ENCODE assay signal across 10 mouse cellular contexts in the genomic region with DNA sequence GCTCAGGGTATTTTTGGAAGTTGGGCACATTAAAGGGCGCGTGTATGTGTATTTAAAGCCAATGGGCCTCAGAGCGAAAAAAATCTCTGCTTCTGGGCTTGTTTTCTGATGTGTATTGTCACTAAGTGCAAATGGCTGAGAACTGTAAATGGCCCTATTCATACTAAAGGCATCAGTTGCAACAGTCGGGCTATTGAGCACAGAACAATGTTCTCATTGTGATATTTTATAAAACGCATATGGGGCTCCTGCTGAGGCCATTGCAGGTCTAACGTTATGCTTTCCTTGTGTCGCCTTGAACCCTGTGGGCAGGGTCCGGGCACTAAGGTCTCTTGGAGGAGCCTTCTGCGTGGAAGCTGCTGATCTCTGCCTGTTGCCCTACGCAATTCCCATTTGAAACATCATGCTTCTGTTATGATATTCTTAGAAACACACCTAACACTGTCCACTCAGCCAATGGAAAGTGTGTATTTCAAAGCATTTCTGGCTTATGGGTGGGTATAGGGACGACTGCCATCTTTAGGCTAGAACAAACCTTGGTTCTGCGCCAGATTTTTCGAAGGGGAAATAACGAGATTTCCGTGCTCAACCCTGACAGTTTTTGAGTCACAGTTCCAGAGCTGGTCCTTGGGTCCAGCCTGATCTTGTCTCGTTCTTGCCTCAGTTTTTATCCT. TPM values are rescaled to one million over a fixed set of nuclear protein-coding genes. Genes with fewer than 3 reads are reported as not detected.
DNase-seq lines count a peak whose midpoint lies in the region; ATAC-seq and TF ChIP-seq lines count a peak whose summit lies in the region.
"Had no signal": no experiment of that assay in that cellular context is flagged by ENCODE, and none has a peak within 500 bp of the region (broad histone marks: within the 10 kb centered on the region; RNA-seq: fewer than 3 reads in every experiment).

No protein-coding gene starts in this region.

- H3K4me2 ChIP-seq in liver, postnatal 0 days (ENCODE audit: low read depth, low read length), result no peak overlapping the region
- H3K4me2 ChIP-seq in liver, embryonic 11.5 days, result no peak overlapping the region; the same call in 1 of the 2 replicates
- peak overlapping the region; percentile 52 for H3K4me2 ChIP-seq in forebrain, postnatal 0 days (ENCODE audit: low read depth)
- peak overlapping the region; percentile 54 for H3K4me2 ChIP-seq in midbrain, embryonic 15.5 days

- no peaks in the 10 kb centered on the region for H3K36me3 ChIP-seq in liver, postnatal 0 days (replicated peaks; ENCODE audit: insufficient read depth, low read length)
- H3K36me3 ChIP-seq in liver, embryonic 11.5 days (ENCODE audit: control insufficient read depth, insufficient read depth, low read length), result no peaks in the 10 kb centered on the region
- H3K36me3 ChIP-seq in forebrain, postnatal 0 days (ENCODE audit: insufficient read depth), result no peaks in the 10 kb centered on the region
- no peaks in the 10 kb centered on the region for H3K36me3 ChIP-seq in midbrain, embryonic 15.5 days (replicated peaks)

- no peak for DNase-seq in frontal cortex, postnatal 36 days (ENCODE audit: low spot score in 2 of 2)
- no peak for DNase-seq in liver, postnatal 0 days
- no peak for DNase-seq in liver, embryonic 11.5 days (ENCODE audit: low spot score)
- no peak for DNase-seq in forebrain, postnatal 0 days
- no peak for DNase-seq in thymus, postnatal 25 days
- no peak for DNase-seq in urinary bladder, adult 18-20 months (ENCODE audit: low spot score in 2 of 2)

- no peak for TF ChIP-seq EP300 in liver, postnatal 0 days (IDR thresholded peaks at IDR 0.05; ENCODE audit: low read depth)

- no peak overlapping the region for H3K27ac ChIP-seq in liver, postnatal 0 days (ENCODE audit: low read depth)
- H3K27ac ChIP-seq in liver, embryonic 11.5 days (ENCODE audit: low read depth, low read length), result no peak overlapping the region
- H3K27ac ChIP-seq in forebrain, postnatal 0 days (ENCODE audit: low read depth, low read length), result peak overlapping the region; percentile 1; the same call in 1 of the 2 replicates
- H3K27ac ChIP-seq in midbrain, embryonic 15.5 days, result no peak overlapping the region

- no peaks in the 10 kb centered on the region for H3K9me3 ChIP-seq in liver, postnatal 0 days (ENCODE audit: low read length)
- no peaks in the 10 kb centered on the region for H3K9me3 ChIP-seq in liver, embryonic 11.5 days (ENCODE audit: control insufficient read depth, low read length)
- no peaks in the 10 kb centered on the region for H3K9me3 ChIP-seq in forebrain, postnatal 0 days (ENCODE audit: low read length)
- peaks cover 2% of the 10 kb centered on the region; the same call in 1 of the 2 replicates for H3K9me3 ChIP-seq in midbrain, embryonic 15.5 days

- TF ChIP-seq CTCF in liver, postnatal 0 days (IDR thresholded peaks at IDR 0.05; ENCODE audit: low read depth), result no peak
- TF ChIP-seq CTCF in forebrain, postnatal 0 days (IDR thresholded peaks at IDR 0.05; ENCODE audit: low read depth), result no peak

- H3K4me1 ChIP-seq in liver, postnatal 0 days (ENCODE audit: insufficient read depth), result peaks cover 4% of the 10 kb centered on the region; the same call in 1 of the 2 replicates
- H3K4me1 ChIP-seq in liver, embryonic 11.5 days (replicated peaks; ENCODE audit: control insufficient read depth, insufficient read depth, low read length), result 0 out of 2 replicates have a peak, but pooled peaks cover 2% of the 10 kb centered on the region
- H3K4me1 ChIP-seq in forebrain, postnatal 0 days (ENCODE audit: insufficient read depth), result peaks cover 15% of the 10 kb centered on the region
- peaks cover 28% of the 10 kb centered on the region for H3K4me1 ChIP-seq in midbrain, embryonic 15.5 days

- peak; percentile 7; the same call in 1 of the 2 replicates for ATAC-seq in frontal cortex, adult (ENCODE audit: low TSS enrichment)
- 0 out of 2 replicates have a peak, but pooled peaks have one; percentile 9 for ATAC-seq in liver, postnatal 0 days
- no peak; the same call in 1 of the 2 replicates for ATAC-seq in liver, embryonic 11.5 days (replicated peaks; ENCODE audit: low FRiP score)
- 0 out of 2 replicates have a peak, but pooled peaks have one; percentile 5 for ATAC-seq in forebrain, postnatal 0 days
- ATAC-seq in midbrain, embryonic 15.5 days (replicated peaks), result no peak

- H3K9ac ChIP-seq in liver, postnatal 0 days (replicated peaks), result no peak overlapping the region
- no peak overlapping the region for H3K9ac ChIP-seq in liver, embryonic 11.5 days (ENCODE audit: low read depth, low read length)
- H3K9ac ChIP-seq in forebrain, postnatal 0 days, result 0 out of 2 replicates have a peak overlapping the region, but pooled peaks have one; percentile 44
- H3K9ac ChIP-seq in midbrain, embryonic 15.5 days, result no peak overlapping the region

- WGBS in liver, postnatal 0 days (ENCODE audit: insufficient replicate concordance), result 42% methylated on average over 16 of the region's 16 CpGs
- WGBS in liver, embryonic 11.5 days, result 46% methylated on average over 16 of the region's 16 CpGs
- 15% methylated on average over 16 of the region's 16 CpGs for WGBS in forebrain, postnatal 0 days
- 32% methylated on average over 16 of the region's 16 CpGs for WGBS in midbrain, embryonic 15.5 days

- no peak overlapping the region for H3K4me3 ChIP-seq in liver, postnatal 0 days (ENCODE audit: low read depth, low read length)
- no peak overlapping the region for H3K4me3 ChIP-seq in liver, embryonic 11.5 days (ENCODE audit: low read depth, low read length)
- H3K4me3 ChIP-seq in forebrain, postnatal 0 days (ENCODE audit: low read depth, low read length), result no peak overlapping the region
- H3K4me3 ChIP-seq in midbrain, embryonic 15.5 days, result no peak overlapping the region

- peaks cover 32% of the 10 kb centered on the region for H3K27me3 ChIP-seq in liver, postnatal 0 days (ENCODE audit: insufficient read depth, low read length)
- peaks cover 82% of the 10 kb centered on the region for H3K27me3 ChIP-seq in liver, embryonic 11.5 days (replicated peaks; ENCODE audit: control insufficient read depth, insufficient read depth, low read length)
- peaks cover 13% of the 10 kb centered on the region for H3K27me3 ChIP-seq in forebrain, postnatal 0 days (ENCODE audit: insufficient read depth, low read length)
- H3K27me3 ChIP-seq in midbrain, embryonic 15.5 days (replicated peaks), result peaks cover 52% of the 10 kb centered on the region

RNA-seq across cellular contexts. Expression of a gene that starts 0.8 kb away (rescaled TPM):
- polyA plus RNA-seq in liver, postnatal 0 days (2015; fragmentation: Nextera tagmentation; extraction: Ambion mirVana), result not detected in 2 replicates
- not detected in 2 replicates for polyA plus RNA-seq in liver, embryonic 11.5 days (2014; fragmentation: Nextera tagmentation; extraction: Ambion mirVana)
- total RNA-seq in forebrain, postnatal 0 days (2014; rRNA removed), result 1.7 TPM in 1 of 2 replicates, not detected in the other
- not detected in 2 replicates for polyA plus RNA-seq in forebrain, postnatal 0 days (2015; fragmentation: Nextera tagmentation; extraction: Ambion mirVana)
- not detected in 2 replicates for polyA plus RNA-seq in midbrain, embryonic 15.5 days (2015; fragmentation: Nextera tagmentation; extraction: Ambion mirVana)
- total RNA-seq: adrenal gland, postnatal 36 days had no signal
- polyA plus RNA-seq: gonadal fat pad, adult 2 months had no signal

RNA-seq across cellular contexts. Expression of a gene that starts 10.5 kb away (rescaled TPM):
- polyA plus RNA-seq in liver, postnatal 0 days (2015; fragmentation: Nextera tagmentation; extraction: Ambion mirVana), result 0.15 and 0.31 TPM in 2 replicates
- not detected in 2 replicates for polyA plus RNA-seq in liver, embryonic 11.5 days (2014; fragmentation: Nextera tagmentation; extraction: Ambion mirVana)
- total RNA-seq in forebrain, postnatal 0 days (2014; rRNA removed), result not detected in 2 replicates
- 0.15 and 0.28 TPM in 2 replicates for polyA plus RNA-seq in forebrain, postnatal 0 days (2015; fragmentation: Nextera tagmentation; extraction: Ambion mirVana)
- 0.39 TPM in 1 of 2 replicates, not detected in the other for polyA plus RNA-seq in midbrain, embryonic 15.5 days (2015; fragmentation: Nextera tagmentation; extraction: Ambion mirVana)
- total RNA-seq: adrenal gland, postnatal 36 days had no signal
- polyA plus RNA-seq: gonadal fat pad, adult 2 months had no signal

RNA-seq across cellular contexts. Expression of a gene that starts 10.6 kb away (rescaled TPM):
- 7.4 and 7.9 TPM in 2 replicates for polyA plus RNA-seq in liver, postnatal 0 days (2015; fragmentation: Nextera tagmentation; extraction: Ambion mirVana)
- 1.1 and 1.5 TPM in 2 replicates for polyA plus RNA-seq in liver, embryonic 11.5 days (2014; fragmentation: Nextera tagmentation; extraction: Ambion mirVana)
- total RNA-seq in forebrain, postnatal 0 days (2014; rRNA removed), result 13.2 and 13.5 TPM in 2 replicates
- 5.0 and 7.9 TPM in 2 replicates for polyA plus RNA-seq in forebrain, postnatal 0 days (2015; fragmentation: Nextera tagmentation; extraction: Ambion mirVana)
- polyA plus RNA-seq in midbrain, embryonic 15.5 days (2015; fragmentation: Nextera tagmentation; extraction: Ambion mirVana), result 0.99 and 1.1 TPM in 2 replicates

RNA-seq across cellular contexts. Expression of a gene that starts 12.4 kb away (rescaled TPM):
- polyA plus RNA-seq in liver, postnatal 0 days (2015; fragmentation: Nextera tagmentation; extraction: Ambion mirVana), result 5.5 TPM in 2 replicates
- polyA plus RNA-seq in liver, embryonic 11.5 days (2014; fragmentation: Nextera tagmentation; extraction: Ambion mirVana), result 2.6 and 2.7 TPM in 2 replicates
- total RNA-seq in forebrain, postnatal 0 days (2014; rRNA removed), result 3.0 and 4.9 TPM in 2 replicates
- 2.0 TPM in 2 replicates for polyA plus RNA-seq in forebrain, postnatal 0 days (2015; fragmentation: Nextera tagmentation; extraction: Ambion mirVana)
- polyA plus RNA-seq in midbrain, embryonic 15.5 days (2015; fragmentation: Nextera tagmentation; extraction: Ambion mirVana), result 3.5 and 3.7 TPM in 2 replicates

RNA-seq across cellular contexts. Expression of a gene that starts 12.5 kb away (rescaled TPM):
- polyA plus RNA-seq in liver, postnatal 0 days (2015; fragmentation: Nextera tagmentation; extraction: Ambion mirVana), result 0.06 and 0.25 TPM in 2 replicates
- 0.10 TPM in 1 of 2 replicates, not detected in the other for polyA plus RNA-seq in liver, embryonic 11.5 days (2014; fragmentation: Nextera tagmentation; extraction: Ambion mirVana)
- not detected in 2 replicates for total RNA-seq in forebrain, postnatal 0 days (2014; rRNA removed)
- polyA plus RNA-seq in forebrain, postnatal 0 days (2015; fragmentation: Nextera tagmentation; extraction: Ambion mirVana), result not detected in 2 replicates
- 0.09 TPM in 1 of 2 replicates, not detected in the other for polyA plus RNA-seq in midbrain, embryonic 15.5 days (2015; fragmentation: Nextera tagmentation; extraction: Ambion mirVana)

Comparison
In these comparisons a context has a peak if more than half of its experiments do, and no peak if none do; other contexts are left out.
1. ATAC-seq: peak in frontal cortex, adult (single experiment), liver, postnatal 0 days (single experiment) and forebrain, postnatal 0 days (single experiment); none in liver, embryonic 11.5 days (single experiment) and midbrain, embryonic 15.5 days (single experiment).
2. H3K4me2 ChIP-seq: peak in forebrain, postnatal 0 days (single experiment) and midbrain, embryonic 15.5 days (single experiment); none in liver, postnatal 0 days (single experiment) and liver, embryonic 11.5 days (single experiment).